Mouse (Mus musculus): ENCODE data around the gene Opn4. TPM values are rescaled to one million over a fixed set of nuclear protein-coding genes. Genes with fewer than 3 reads are reported as not detected.

Gene Opn4
- polyA plus RNA-seq (2012; rRNA removed), result 0.05 TPM in 1 of 2 replicates, not detected in the other

DNA sequence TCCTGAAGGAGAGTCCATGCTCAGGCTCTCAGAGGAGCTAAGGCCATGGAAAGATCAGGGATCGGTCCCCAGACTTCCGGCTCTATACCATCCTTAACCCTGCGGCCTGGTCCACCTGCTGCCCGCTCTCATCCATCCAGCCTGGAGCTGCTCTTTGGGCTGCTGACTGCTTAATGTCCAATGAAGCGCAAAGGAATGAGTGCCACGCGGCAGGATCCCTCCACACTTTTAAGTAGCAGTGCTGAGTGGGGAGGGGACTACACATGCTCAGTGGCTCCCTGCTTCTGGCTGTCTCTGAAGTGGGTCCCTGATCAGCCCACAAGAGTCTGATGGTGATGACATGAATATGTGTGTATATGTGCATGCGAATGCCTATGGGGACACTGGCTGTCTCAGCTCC lies at the start of gene Opn4:
Gene Opn4 (minus strand): TSS at position 202 of the 400 bp plus-strand sequence.

DNA sequence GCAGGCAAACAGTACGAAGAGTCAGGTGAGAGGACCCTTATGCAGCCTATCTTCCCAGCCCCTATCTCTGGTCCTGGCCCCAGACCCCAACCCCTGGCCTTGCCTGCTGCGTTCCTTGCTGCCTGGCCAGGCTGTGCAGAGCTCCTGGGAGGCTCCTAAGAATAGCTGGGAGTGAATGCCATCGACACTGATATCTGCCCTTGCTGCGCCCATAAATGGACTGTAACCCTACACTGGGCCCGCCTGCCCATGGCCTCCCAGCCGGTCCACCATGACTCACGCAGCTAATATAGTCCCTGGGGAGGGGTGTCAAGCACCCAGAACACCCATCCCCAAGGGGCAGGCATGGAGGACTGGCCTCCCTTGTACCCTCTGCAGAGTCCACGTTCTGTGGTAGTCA lies 11.4 kb downstream of the Opn4 start, which contains the start of gene Ldb3:
Gene Ldb3 (minus strand): TSS at position 185 of the 400 bp plus-strand sequence.

Other genes with a start within 250 kb of the Opn4 start
- gene Fam25c, start 244.7 kb downstream of the Opn4 start, polyA plus RNA-seq (2012; rRNA removed), result not detected in 2 replicates
- gene Sncg, start 225.4 kb downstream of the Opn4 start, polyA plus RNA-seq (2012; rRNA removed), result 16.6 and 77.0 TPM in 2 replicates
- gene Mmrn2, start 224.7 kb downstream of the Opn4 start, polyA plus RNA-seq (2012; rRNA removed), result 1.3 and 1.5 TPM in 2 replicates
- 17.9 and 20.0 TPM in 2 replicates for gene Bmpr1a, start 96.8 kb downstream of the Opn4 start, polyA plus RNA-seq (2012; rRNA removed)
- gene 9230112D13Rik, start 77.3 kb downstream of the Opn4 start, polyA plus RNA-seq (2012; rRNA removed), result 0.10 TPM in 1 of 2 replicates, not detected in the other
- gene Ldb3, start 11.5 kb downstream of the Opn4 start, polyA plus RNA-seq (2012; rRNA removed), result 1.5 and 11.0 TPM in 2 replicates
- 15.6 and 16.8 TPM in 2 replicates for gene Wapl, start 73.8 kb upstream of the Opn4 start, polyA plus RNA-seq (2012; rRNA removed)
- gene Grid1, start 220.0 kb upstream of the Opn4 start, polyA plus RNA-seq (2012; rRNA removed), result 13.1 and 15.7 TPM in 2 replicates

All from central nervous system, embryonic 18 days (tissue).